Mouse (Mus musculus) intestine, embryonic 16.5 days (tissue): Measurements from ENCODE around the gene Dpm1. TPM values are rescaled to one million over a fixed set of nuclear protein-coding genes. Genes with fewer than 3 reads are reported as not detected.

Experiments
- ATAC-seq: fragments of 200-750 bp; cut with Nextera tagmentation; 2 replicates; pipeline ENCODE4 v1.8.0; 2017; ENCODE audit warnings: moderate TSS enrichment, moderate library complexity
- H3K27ac ChIP-seq: fragments of 300-500 bp; sonication (generic); 2 replicates; pipeline ENCODE4 v1.5.1; 2014; ENCODE audit warnings: mild to moderate bottlenecking, low read length
- H3K27me3 ChIP-seq: fragments of 300-500 bp; sonication (generic); replicated peaks from 2 replicates; pipeline ENCODE4 v1.6.1; 2014; ENCODE audit warnings: low read length, control low read depth, mixed read lengths; ENCODE audit not compliant: control insufficient read depth, insufficient read depth
- H3K36me3 ChIP-seq: fragments of 300-500 bp; sonication (generic); 2 replicates; pipeline ENCODE4 v1.6.1; 2014; ENCODE audit warnings: low read length, control low read depth; ENCODE audit not compliant: control insufficient read depth, insufficient read depth
- H3K4me1 ChIP-seq: fragments of 300-500 bp; sonication (generic); 2 replicates; pipeline ENCODE4 v1.6.1; 2014; ENCODE audit warnings: low read length, control low read depth, mixed read lengths; ENCODE audit not compliant: control insufficient read depth, insufficient read depth
- H3K4me2 ChIP-seq: fragments of 300-500 bp; sonication (generic); 2 replicates; pipeline ENCODE4 v1.6.1; 2014; ENCODE audit warnings: low read depth, low read length, control low read depth
- H3K4me3 ChIP-seq: fragments of 300-500 bp; sonication (generic); 2 replicates; pipeline ENCODE4 v1.5.1; 2014; ENCODE audit warnings: mild to moderate bottlenecking, low read length
- H3K9ac ChIP-seq: fragments of 300-500 bp; sonication (generic); 2 replicates; pipeline ENCODE4 v1.6.1; 2014; ENCODE audit warnings: low read depth, low read length
- H3K9me3 ChIP-seq: fragments of 300-500 bp; sonication (generic); 2 replicates; pipeline ENCODE4 v1.6.1; 2016; ENCODE audit warnings: low read length, control low read depth; ENCODE audit not compliant: control insufficient read depth
- WGBS: fragments of 180-500 bp; shearing (Covaris S2); extraction: QIAGEN DNeasy Blood & Tissue Kit; methylation state at CpG from one replicate; pipeline ENCODE4 v1.1.7; 2014; 5-methylcytosine and 5-hydroxymethylcytosine counted together
- polyA plus RNA-seq: library from polyadenylated mRNA; unstranded; fragments of >200 nt; fragmentation: Nextera tagmentation; extraction: Ambion mirVana; gene quantifications from 2 replicates; pipeline ENCODE4 v1.2.1, GENCODE M21; 2015

The Dpm1 gene
- polyA plus RNA-seq, 1 experiment from 2014 or later = 99.3 TPM

DNA sequence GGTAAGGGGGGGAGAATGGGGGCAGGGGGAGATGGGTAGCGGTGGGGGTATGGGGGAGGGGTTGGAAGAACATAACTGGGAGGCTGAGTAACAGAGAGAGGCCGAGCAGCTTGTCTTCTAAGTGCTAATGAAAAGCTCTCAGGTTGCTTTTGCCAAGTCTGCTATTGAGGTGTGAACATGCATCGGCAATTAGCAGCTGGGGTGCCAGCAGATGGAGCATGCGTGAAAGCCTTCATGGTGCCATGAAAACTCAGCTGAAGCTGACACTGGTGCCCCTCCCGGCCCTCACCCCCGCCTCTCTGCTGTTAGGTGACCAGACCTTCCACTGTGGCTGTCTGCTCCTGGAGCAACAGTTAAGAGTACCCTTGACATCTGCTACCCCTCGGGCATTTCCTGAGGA, 23.4 kb upstream of the Dpm1 start:
- no peak for ATAC-seq

DNA sequence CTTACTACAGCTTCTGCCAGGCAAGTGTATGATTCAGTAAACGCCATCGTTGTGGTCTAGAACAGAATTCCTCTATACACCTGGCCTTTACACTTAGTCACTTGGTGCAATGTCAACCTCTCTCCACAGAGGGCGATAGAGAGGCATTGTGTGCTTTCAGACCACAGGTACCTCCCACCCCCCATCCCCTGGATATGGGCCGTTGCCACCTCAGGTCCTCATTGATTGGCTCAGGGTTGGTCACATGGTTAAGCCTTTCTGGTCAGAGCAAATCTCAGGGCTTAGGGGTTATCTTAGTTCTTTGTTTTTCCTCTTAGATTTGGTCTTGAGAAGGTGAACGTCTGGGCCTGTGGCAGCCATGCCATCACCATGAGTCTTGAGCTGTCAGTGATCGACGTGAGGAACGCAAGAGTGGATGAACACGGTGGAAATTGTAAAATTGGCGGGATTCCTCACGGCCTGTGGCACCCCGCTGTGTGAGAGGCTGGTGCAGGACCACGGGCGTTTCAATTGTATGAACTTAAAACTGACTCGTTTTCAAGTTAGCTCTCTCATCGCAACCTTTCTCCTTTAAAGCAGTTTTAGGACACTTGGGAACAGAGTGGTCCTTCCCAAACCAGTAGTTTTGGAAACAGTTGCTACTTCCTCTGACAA, 22.4 kb upstream of the Dpm1 start:
- Histone ChIP-seq H3K4me2 (no peak overlapping the region), H3K4me1 (no peaks in the 10 kb centered on the region), H3K9me3 (no peaks in the 10 kb centered on the region), H3K27ac (no peak overlapping the region), H3K27me3 (no peaks in the 10 kb centered on the region), H3K36me3 (no peaks in the 10 kb centered on the region), H3K9ac (no peak overlapping the region), H3K4me3 (no peak overlapping the region)
- 16% methylated on average over 16 of the region's 16 CpGs for WGBS
- no peak for ATAC-seq

More for the DNA sequence above, 23.4 kb upstream of the Dpm1 start:
- Histone ChIP-seq H3K36me3 (no peaks in the 10 kb centered on the region), H3K9ac (no peak overlapping the region), H3K4me2 (no peak overlapping the region), H3K27me3 (no peaks in the 10 kb centered on the region), H3K27ac (no peak overlapping the region), H3K4me3 (no peak overlapping the region), H3K9me3 (no peaks in the 10 kb centered on the region), H3K4me1 (no peaks in the 10 kb centered on the region)
- 50% methylated on average over 7 of the region's 7 CpGs for WGBS

DNA sequence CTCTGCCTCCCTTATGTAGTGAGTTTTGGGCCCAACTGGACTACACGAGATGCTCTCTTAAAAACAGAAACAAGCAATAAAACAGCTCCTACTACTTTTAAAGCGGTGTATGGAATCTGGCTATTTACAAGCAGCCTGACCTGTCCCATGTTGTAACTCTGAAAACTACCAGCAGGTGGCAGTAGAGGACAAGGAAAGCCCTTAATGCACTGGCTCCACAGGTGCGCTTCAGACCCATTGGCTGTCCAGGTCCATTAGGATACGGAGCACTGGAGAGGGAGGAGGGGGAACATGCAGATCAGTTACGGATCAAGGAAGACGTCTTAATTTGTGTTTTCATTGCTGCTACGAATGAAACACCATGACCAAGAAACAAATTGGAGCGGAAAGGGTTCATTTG, 19.9 kb upstream of the Dpm1 start:
- WGBS = 18% methylated on average over 8 of the region's 8 CpGs
- peak; percentile 70 for ATAC-seq

DNA sequence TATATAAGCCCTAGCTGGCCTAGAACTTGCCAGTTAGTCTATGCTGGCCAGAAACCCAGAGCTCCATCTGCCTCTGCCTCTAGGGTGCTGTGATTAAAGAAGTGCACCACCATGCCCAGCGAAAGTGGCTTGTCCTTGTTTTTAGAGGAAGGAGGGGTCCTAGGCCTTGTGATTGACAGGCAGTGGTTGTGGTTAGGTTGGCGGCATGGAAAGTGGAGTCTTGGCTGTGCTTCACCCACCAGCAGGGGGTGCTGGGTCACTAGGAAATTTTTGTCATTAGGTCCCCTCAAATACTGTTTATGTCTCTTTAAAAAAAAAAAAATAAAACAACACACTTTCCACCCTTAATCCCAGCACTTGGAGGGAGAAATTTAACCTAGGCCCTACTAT, 18.5 kb upstream of the Dpm1 start:
- 41% methylated on average over 2 of the region's 2 CpGs for WGBS
- Histone ChIP-seq H3K27me3 (no peaks in the 10 kb centered on the region), H3K4me1 (no peaks in the 10 kb centered on the region), H3K9ac (no peak overlapping the region), H3K9me3 (no peaks in the 10 kb centered on the region), H3K27ac (no peak overlapping the region), H3K4me2 (no peak overlapping the region), H3K36me3 (no peaks in the 10 kb centered on the region), H3K4me3 (no peak overlapping the region)
- no peak for ATAC-seq

More for the DNA sequence above, 19.9 kb upstream of the Dpm1 start:
- H3K27me3 ChIP-seq = no peaks in the 10 kb centered on the region
- no peak overlapping the region for H3K9ac ChIP-seq
- no peaks in the 10 kb centered on the region for H3K4me1 ChIP-seq
- no peak overlapping the region for H3K4me3 ChIP-seq
- no peak overlapping the region for H3K4me2 ChIP-seq
- no peak overlapping the region for H3K27ac ChIP-seq
- H3K36me3 ChIP-seq = no peaks in the 10 kb centered on the region
- no peaks in the 10 kb centered on the region for H3K9me3 ChIP-seq

DNA sequence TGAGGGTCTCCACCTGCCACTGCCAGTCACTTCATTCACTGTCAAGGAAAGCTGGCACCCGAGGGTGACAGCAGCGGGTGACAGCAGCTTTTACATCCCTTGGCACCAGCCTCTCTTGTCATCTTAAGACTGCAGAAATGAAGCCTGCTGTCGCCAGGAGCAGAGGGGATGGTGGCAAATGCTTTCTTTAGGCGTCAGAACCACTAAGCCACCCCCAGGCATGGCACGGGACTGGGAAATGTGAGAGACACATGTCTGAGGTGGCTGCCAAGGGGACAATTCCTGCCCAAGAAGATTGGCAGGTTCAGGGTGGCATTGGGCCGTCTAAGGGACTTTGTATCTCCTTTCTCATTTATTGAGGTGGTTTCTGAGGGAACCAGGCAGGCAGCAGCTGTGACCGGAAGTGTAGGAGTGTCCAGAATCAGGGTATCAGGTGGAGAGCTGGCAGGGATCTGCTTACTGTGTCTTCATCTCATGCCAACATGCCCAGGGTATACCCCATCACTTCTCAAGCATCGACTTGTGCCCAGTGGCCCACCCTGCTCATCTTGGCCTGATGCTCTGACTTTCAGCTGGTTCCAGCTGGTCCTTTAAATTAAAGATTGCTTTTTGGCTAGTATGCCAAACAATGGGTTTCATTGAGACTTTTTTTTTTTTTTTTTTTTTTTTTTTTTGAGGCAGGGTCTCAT, 17.9 kb upstream of the Dpm1 start:
- H3K27me3 ChIP-seq = no peaks in the 10 kb centered on the region
- H3K9ac ChIP-seq = no peak overlapping the region
- no peak for ATAC-seq
- no peak overlapping the region for H3K27ac ChIP-seq
- no peaks in the 10 kb centered on the region for H3K9me3 ChIP-seq
- no peaks in the 10 kb centered on the region for H3K4me1 ChIP-seq
- WGBS = 79% methylated on average over 8 of the region's 8 CpGs
- H3K4me2 ChIP-seq = no peak overlapping the region
- H3K36me3 ChIP-seq = no peaks in the 10 kb centered on the region
- no peak overlapping the region for H3K4me3 ChIP-seq

DNA sequence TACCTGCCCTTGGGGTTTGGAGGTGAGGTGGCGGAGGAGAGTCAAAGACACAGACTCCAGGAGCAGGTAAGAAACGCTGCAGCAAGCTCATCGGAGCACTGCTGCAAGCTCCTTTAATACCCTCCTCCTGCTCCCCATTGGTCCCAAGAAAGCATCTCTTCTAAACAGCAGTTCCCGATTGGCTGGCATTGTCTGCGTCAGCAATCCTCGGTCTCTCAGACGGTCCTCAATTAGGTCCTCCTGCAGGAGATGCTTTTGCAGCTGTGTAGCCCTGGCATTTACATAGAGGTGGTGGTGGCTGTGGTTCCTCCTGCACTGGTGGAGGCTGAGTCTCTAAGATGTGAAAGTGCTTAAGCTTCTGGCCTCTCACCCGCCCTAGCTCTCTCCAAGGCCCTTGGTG, 15.2 kb upstream of the Dpm1 start:
- Histone ChIP-seq H3K4me1 (no peaks in the 10 kb centered on the region), H3K27me3 (no peaks in the 10 kb centered on the region), H3K27ac (no peak overlapping the region), H3K9ac (no peak overlapping the region), H3K4me2 (no peak overlapping the region), H3K4me3 (no peak overlapping the region), H3K9me3 (no peaks in the 10 kb centered on the region), H3K36me3 (no peaks in the 10 kb centered on the region)
- 40% methylated on average over 8 of the region's 8 CpGs for whole genome bisulfite sequencing
- no peak for ATAC-seq

DNA sequence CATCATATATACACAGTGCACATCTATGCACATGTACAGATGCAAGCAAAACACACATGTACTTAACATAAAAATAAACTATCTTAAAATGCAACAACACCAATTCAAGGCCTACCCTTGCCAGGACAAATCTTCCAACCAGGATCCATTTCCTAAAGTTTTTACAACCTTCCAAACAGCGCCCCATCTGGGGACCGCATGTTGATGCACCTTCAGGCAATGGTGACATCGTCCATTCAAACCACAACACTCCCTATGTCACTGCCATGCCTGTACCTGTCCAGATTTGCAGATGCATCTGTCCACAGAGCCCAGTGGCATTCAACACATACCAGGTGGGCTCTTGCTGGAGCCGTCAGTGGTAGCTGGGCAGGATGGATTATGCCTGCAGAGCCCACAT, 12.9 kb upstream of the Dpm1 start:
- Histone ChIP-seq H3K27ac (no peak overlapping the region), H3K4me3 (no peak overlapping the region), H3K36me3 (no peaks in the 10 kb centered on the region), H3K4me2 (no peak overlapping the region), H3K9ac (no peak overlapping the region), H3K27me3 (no peaks in the 10 kb centered on the region), H3K4me1 (no peaks in the 10 kb centered on the region), H3K9me3 (no peaks in the 10 kb centered on the region)
- ATAC-seq = no peak
- WGBS = 81% methylated on average over 4 of the region's 4 CpGs

DNA sequence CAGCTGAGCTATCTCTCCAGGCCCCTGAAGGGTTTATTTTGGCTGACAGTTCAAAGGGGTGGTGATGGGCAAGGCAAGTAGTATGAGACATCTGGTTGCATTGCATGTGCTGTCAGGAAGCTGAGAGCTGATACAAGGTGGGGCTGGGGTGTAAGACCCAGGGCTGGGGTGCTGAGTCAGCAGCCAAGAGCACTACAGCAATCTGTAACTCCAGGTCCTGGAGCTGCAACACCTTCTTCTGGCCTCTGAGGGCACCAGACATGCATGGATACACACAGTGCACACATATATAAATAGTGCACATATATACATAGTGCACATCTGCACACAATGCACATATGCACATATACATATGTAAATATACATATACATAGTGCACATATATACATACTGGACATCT, 12.4 kb upstream of the Dpm1 start:
- Histone ChIP-seq H3K4me3 (no peak overlapping the region), H3K4me1 (no peaks in the 10 kb centered on the region), H3K9ac (no peak overlapping the region), H3K27me3 (no peaks in the 10 kb centered on the region), H3K27ac (no peak overlapping the region), H3K4me2 (no peak overlapping the region), H3K9me3 (no peaks in the 10 kb centered on the region), H3K36me3 (no peaks in the 10 kb centered on the region)
- ATAC-seq = no peak

DNA sequence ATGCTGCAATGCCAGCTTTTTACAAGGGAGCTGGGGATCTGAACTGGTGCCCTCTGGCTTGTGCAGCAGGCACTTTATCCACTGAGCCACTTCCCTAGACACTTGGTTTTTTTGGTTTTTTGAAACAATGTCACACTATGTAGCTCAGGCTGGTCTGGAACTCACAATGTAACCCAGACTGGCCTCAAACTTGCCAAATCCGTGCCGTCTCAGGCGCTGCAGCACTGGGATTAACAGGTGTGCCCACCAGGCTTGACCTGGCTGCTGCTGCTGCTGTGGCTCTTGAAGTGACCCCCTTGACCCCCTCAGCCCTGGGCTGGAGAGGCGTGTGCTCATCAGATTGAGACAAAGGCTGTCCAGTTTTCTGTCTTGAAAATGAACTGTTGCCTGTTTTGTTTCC, 7.9 kb upstream of the Dpm1 start:
- no peak for ATAC-seq
- WGBS = 85% methylated on average over 4 of the region's 4 CpGs
- H3K27me3 ChIP-seq = no peaks in the 10 kb centered on the region
- H3K36me3 ChIP-seq = 0 out of 2 replicates have a peak, but pooled peaks cover 8% of the 10 kb centered on the region
- H3K4me2 ChIP-seq = no peak overlapping the region
- H3K4me1 ChIP-seq = no peaks in the 10 kb centered on the region
- no peak overlapping the region for H3K9ac ChIP-seq
- no peak overlapping the region for H3K27ac ChIP-seq
- H3K4me3 ChIP-seq = no peak overlapping the region
- H3K9me3 ChIP-seq = no peaks in the 10 kb centered on the region

DNA sequence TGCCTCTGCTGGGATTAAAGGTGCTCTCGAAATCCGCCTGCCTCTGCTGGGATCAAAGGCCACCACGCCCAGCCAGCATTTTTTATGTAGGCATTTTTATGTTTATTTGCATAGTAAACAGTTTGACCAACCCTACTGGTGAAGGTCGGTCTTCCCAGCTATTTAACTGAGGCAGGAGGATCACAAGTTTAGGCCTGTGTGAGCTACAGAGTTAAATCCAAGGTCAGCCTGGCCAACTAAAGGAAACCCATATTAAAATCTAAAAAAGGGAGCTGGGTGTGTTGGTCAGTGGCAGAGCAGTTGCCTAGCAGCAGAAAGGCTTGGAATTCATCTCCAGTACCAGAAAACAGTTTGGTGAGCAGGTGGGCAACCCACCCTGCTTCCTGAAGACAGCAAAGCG, 2.9 kb upstream of the Dpm1 start:
- 86% methylated on average over 5 of the region's 5 CpGs for WGBS
- H3K4me3 ChIP-seq = no peak overlapping the region
- no peak for ATAC-seq
- no peaks in the 10 kb centered on the region for H3K9me3 ChIP-seq
- H3K9ac ChIP-seq = no peak overlapping the region
- no peak overlapping the region for H3K27ac ChIP-seq
- H3K27me3 ChIP-seq = no peaks in the 10 kb centered on the region
- no peak overlapping the region for H3K4me2 ChIP-seq
- peaks cover 26% of the 10 kb centered on the region for H3K4me1 ChIP-seq
- H3K36me3 ChIP-seq = 0 out of 2 replicates have a peak, but pooled peaks cover 8% of the 10 kb centered on the region
